Mouse (Mus musculus): ENCODE measurements around the gene Dusp7.

GRCm38 (mm10) chr9:106332746-106333145, 35.7 kb upstream of the Dusp7 start:
- TF ChIP-seq CTCF (IDR thresholded peaks at IDR 0.05; ENCODE audit: borderline replicate concordance, insufficient read depth, low read length) (no peak), POLR2A (IDR thresholded peaks at IDR 0.05; ENCODE audit: low read depth, low read length) (no peak)
